Mouse (Mus musculus) hindbrain, postnatal 0 days (tissue): ENCODE results near the gene Mtmr10. TPM values are rescaled to one million over a fixed set of nuclear protein-coding genes. Genes with fewer than 3 reads are reported as not detected.

Experiments used
- ATAC-seq: fragments of 200-750 bp; cut with Nextera tagmentation; 2 replicates; pipeline ENCODE4 v1.8.0; 2017; ENCODE audit warnings: mild to moderate bottlenecking, moderate TSS enrichment, moderate library complexity
- DNase-seq: peaks from one replicate; pipeline ENCODE4 v3.0.0-alpha.2; 2015; ENCODE audit warnings: low spot score
- H3K27ac ChIP-seq: fragments of 300-500 bp; sonication (generic); 2 replicates; pipeline ENCODE4 v1.5.1; 2014; ENCODE audit warnings: mild to moderate bottlenecking
- H3K27me3 ChIP-seq: fragments of 300-500 bp; sonication (generic); 2 replicates; pipeline ENCODE4 v1.6.1; 2014; ENCODE audit warnings: low read length, mixed read lengths; ENCODE audit not compliant: insufficient read depth
- H3K36me3 ChIP-seq: fragments of 300-500 bp; sonication (generic); 2 replicates; pipeline ENCODE4 v1.6.1; 2014; ENCODE audit warnings: low read length, mixed read lengths; ENCODE audit not compliant: insufficient read depth
- H3K4me1 ChIP-seq: fragments of 300-500 bp; sonication (generic); 2 replicates; pipeline ENCODE4 v1.6.1; 2014; ENCODE audit warnings: antibody characterized with exemption, low read length, mixed read lengths; ENCODE audit not compliant: insufficient read depth
- H3K4me2 ChIP-seq: fragments of 300-500 bp; sonication (generic); 2 replicates; pipeline ENCODE4 v1.6.1; 2014; ENCODE audit warnings: low read depth, mild to moderate bottlenecking, low read length, moderate library complexity, mixed read lengths
- H3K4me3 ChIP-seq: fragments of 300-500 bp; sonication (generic); 2 replicates; pipeline ENCODE4 v1.5.1; 2014; ENCODE audit warnings: low read length
- H3K9ac ChIP-seq: fragments of 300-500 bp; sonication (generic); replicated peaks from 2 replicates; pipeline ENCODE4 v1.6.1; 2014; ENCODE audit warnings: mild to moderate bottlenecking, low read length, moderate library complexity, mixed read lengths
- H3K9me3 ChIP-seq: fragments of 300-500 bp; sonication (generic); 2 replicates; pipeline ENCODE4 v1.6.1; 2016; ENCODE audit warnings: low read length, mixed read lengths
- CTCF ChIP-seq: IDR thresholded peaks from 2 replicates; pipeline ENCODE4 v1.5.1; 2016; ENCODE audit warnings: antibody characterized with exemption, control low read depth, low read depth
- WGBS: fragments of 180-500 bp; shearing (Covaris S2); extraction: QIAGEN DNeasy Blood & Tissue Kit; methylation state at CpG from one replicate; pipeline ENCODE4 v1.1.7; 2014; 5-methylcytosine and 5-hydroxymethylcytosine counted together
- polyA plus RNA-seq: library from polyadenylated mRNA; unstranded; fragments of >200 nt; fragmentation: Nextera tagmentation; extraction: Ambion mirVana; gene quantifications from 2 replicates; pipeline ENCODE4 v1.2.1, GENCODE M21; 2015
- total RNA-seq: library from RNA; depleted of rRNA; stranded (reverse); fragments of >200 nt; gene quantifications from 2 replicates; pipeline ENCODE4 v1.2.3, GENCODE M21; 2014

The Mtmr10 gene
- total and polyA plus RNA-seq, 2 experiments from 2014 or later, result 9.5 to 11.7 TPM

- DNase-seq, result peak; percentile 67
Measured at GRCm38 (mm10) chr7:64349147-64349861, 61.9 kb downstream of the Mtmr10 start.

GRCm38 (mm10) chr7:64351087-64351486 is 63.6 kb downstream of the Mtmr10 start:
- Histone ChIP-seq H3K27me3 (no peaks in the 10 kb centered on the region), H3K36me3 (peaks cover 18% of the 10 kb centered on the region; the same call in 1 of the 2 replicates)

More at GRCm38 (mm10) chr7:64349147-64349861, 61.9 kb downstream of the Mtmr10 start:
- Histone ChIP-seq H3K27me3 (no peaks in the 10 kb centered on the region), H3K36me3 (peaks cover 18% of the 10 kb centered on the region; the same call in 1 of the 2 replicates), H3K9me3 (no peaks in the 10 kb centered on the region), H3K27ac (peak overlapping the region; percentile 41; the same call in 1 of the 2 replicates), H3K4me3 (no peak overlapping the region), H3K9ac (no peak overlapping the region; the same call in 1 of the 2 replicates), H3K4me2 (no peak overlapping the region), H3K4me1 (peaks cover 10% of the 10 kb centered on the region; the same call in 1 of the 2 replicates)
- ATAC-seq, result peak; percentile 21; the same call in 1 of the 2 replicates
- 64% methylated on average over 15 of the region's 15 CpGs for WGBS
- TF ChIP-seq CTCF, result peak; percentile 40

GRCm38 (mm10) chr7:64354206-64354605 is 66.8 kb downstream of the Mtmr10 start:
- Histone ChIP-seq H3K36me3 (peaks cover 9% of the 10 kb centered on the region; the same call in 1 of the 2 replicates), H3K9me3 (no peaks in the 10 kb centered on the region), H3K27me3 (no peaks in the 10 kb centered on the region), H3K27ac (no peak overlapping the region), H3K4me2 (no peak overlapping the region), H3K9ac (no peak overlapping the region), H3K4me3 (no peak overlapping the region), H3K4me1 (peaks cover 10% of the 10 kb centered on the region)
- WGBS, result 23% methylated on average over 14 of the region's 14 CpGs
- TF ChIP-seq CTCF, result no peak
- DNase-seq, result no peak
- ATAC-seq, result no peak

More at GRCm38 (mm10) chr7:64351087-64351486, 63.6 kb downstream of the Mtmr10 start:
- no peak for TF ChIP-seq CTCF
- H3K27ac ChIP-seq, result peak overlapping the region; percentile 78
- H3K9ac ChIP-seq, result no peak overlapping the region; the same call in 1 of the 2 replicates
- 35% methylated on average over 4 of the region's 4 CpGs for WGBS
- no peak overlapping the region for H3K4me3 ChIP-seq
- H3K9me3 ChIP-seq, result no peaks in the 10 kb centered on the region
- H3K4me2 ChIP-seq, result no peak overlapping the region
- H3K4me1 ChIP-seq, result peaks cover 10% of the 10 kb centered on the region
- ATAC-seq (peak; percentile 93), DNase-seq (peak; percentile 80)

GRCm38 (mm10) chr7:64356661-64357060 is 69.2 kb downstream of the Mtmr10 start:
- no peak for ATAC-seq
- H3K27me3 ChIP-seq, result no peaks in the 10 kb centered on the region
- no peak overlapping the region for H3K9ac ChIP-seq
- no peak overlapping the region for H3K4me2 ChIP-seq
- no peak overlapping the region for H3K4me3 ChIP-seq
- no peaks in the 10 kb centered on the region for H3K9me3 ChIP-seq
- DNase-seq, result no peak
- H3K4me1 ChIP-seq, result peaks cover 3% of the 10 kb centered on the region
- TF ChIP-seq CTCF, result no peak
- peaks cover 14% of the 10 kb centered on the region; the same call in 1 of the 2 replicates for H3K36me3 ChIP-seq
- 92% methylated on average over 5 of the region's 5 CpGs for WGBS
- H3K27ac ChIP-seq, result peak overlapping the region; percentile 55

- peak overlapping the region; percentile 64; the same call in 1 of the 2 replicates for H3K27ac ChIP-seq
- no peak overlapping the region for H3K4me2 ChIP-seq
- no peaks in the 10 kb centered on the region for H3K27me3 ChIP-seq
- ATAC-seq, result peak; percentile 70
- no peaks in the 10 kb centered on the region for H3K9me3 ChIP-seq
- DNase-seq, result peak; percentile 68
- no peaks in the 10 kb centered on the region; the same call in 1 of the 2 replicates for H3K4me1 ChIP-seq
- peaks cover 22% of the 10 kb centered on the region for H3K36me3 ChIP-seq
- H3K4me3 ChIP-seq, result no peak overlapping the region
- 59% methylated on average over 9 of the region's 9 CpGs for WGBS
- no peak overlapping the region for H3K9ac ChIP-seq
- TF ChIP-seq CTCF, result no peak
Measured at GRCm38 (mm10) chr7:64357405-64357804, 70.0 kb downstream of the Mtmr10 start.

GRCm38 (mm10) chr7:64358666-64359065 is 71.2 kb downstream of the Mtmr10 start:
- TF ChIP-seq CTCF, result no peak
- Histone ChIP-seq H3K4me1 (no peaks in the 10 kb centered on the region; the same call in 1 of the 2 replicates), H3K36me3 (peaks cover 20% of the 10 kb centered on the region), H3K9me3 (no peaks in the 10 kb centered on the region), H3K4me3 (no peak overlapping the region), H3K9ac (no peak overlapping the region), H3K4me2 (no peak overlapping the region), H3K27me3 (no peaks in the 10 kb centered on the region), H3K27ac (no peak overlapping the region)
- ATAC-seq (no peak), DNase-seq (no peak)
- WGBS, result 70% methylated on average over 6 of the region's 6 CpGs
